Mouse (Mus musculus) v-Abl transformed pro-B cells (cell line): ENCODE measurements at regions not wholly inside any gene's neighbourhood (a gene's known extent, or its start where the extent isn't known, plus 50 kb on each side); places are given as distances from the start of the nearest gene placed in this dataset.

ENCODE experiments used
- in situ Hi-C, 2 experiments: fragments of 400-800 bp; cut with MboI; formaldehyde crosslinking; loops; one replicate each; pipeline ENCODE4 v1.15.1; 2025; ENCODE audit not compliant: unreplicated experiment in 2 of 2

- in situ Hi-C loops, result no loop called here
These were observed 114.9 kb upstream of the N6amt1 start for GRCm38 (mm10) chr16:87239105-87239504.

- in situ Hi-C loops, result no loop called here
These were observed 119.8 kb upstream of the N6amt1 start for GRCm38 (mm10) chr16:87234199-87234598.

- in situ Hi-C loops, result no loop called here
These were observed 128.4 kb upstream of the N6amt1 start for GRCm38 (mm10) chr16:87225595-87225994.

- in situ Hi-C loops, result no loop called here
These were observed 128.9 kb upstream of the N6amt1 start for GRCm38 (mm10) chr16:87225085-87225484.

GRCm38 (mm10) chr16:87224024-87224423, 130.0 kb upstream of the N6amt1 start:
- in situ Hi-C loops, result no loop called here

GRCm38 (mm10) chr16:87220611-87221010, 133.4 kb upstream of the N6amt1 start:
- in situ Hi-C loops, result no loop called here

GRCm38 (mm10) chr16:87220201-87220600, 133.8 kb upstream of the N6amt1 start:
- in situ Hi-C loops, result no loop called here

GRCm38 (mm10) chr16:87207875-87208274, 146.1 kb upstream of the N6amt1 start:
- in situ Hi-C loops, result no loop called here

GRCm38 (mm10) chr16:87190471-87190870, 163.5 kb upstream of the N6amt1 start:
- in situ Hi-C loops, result no loop called here

- in situ Hi-C loops, result no loop called here
These were observed 165.2 kb upstream of the N6amt1 start for GRCm38 (mm10) chr16:87188737-87189136.

GRCm38 (mm10) chr16:87172395-87172794, 181.6 kb upstream of the N6amt1 start:
- in situ Hi-C loops, result no loop called here

- in situ Hi-C loops, result no loop called here
These were observed 214.7 kb upstream of the N6amt1 start for GRCm38 (mm10) chr16:87139301-87139700.

- in situ Hi-C loops, result no loop called here
These were observed 217.5 kb upstream of the N6amt1 start for GRCm38 (mm10) chr16:87136503-87136902.

GRCm38 (mm10) chr16:87134452-87134851, 219.5 kb upstream of the N6amt1 start:
- in situ Hi-C loops, result no loop called here

GRCm38 (mm10) chr16:87133874-87134273, 220.1 kb upstream of the N6amt1 start:
- in situ Hi-C loops, result no loop called here

- in situ Hi-C loops, result no loop called here
These were observed 221.9 kb upstream of the N6amt1 start for GRCm38 (mm10) chr16:87132082-87132481.

- in situ Hi-C loops, result no loop called here
These were observed 223.0 kb upstream of the N6amt1 start for GRCm38 (mm10) chr16:87130733-87131640.

GRCm38 (mm10) chr16:87129021-87129420, 225.0 kb upstream of the N6amt1 start:
- in situ Hi-C loops, result no loop called here

GRCm38 (mm10) chr16:87128230-87128629, 225.8 kb upstream of the N6amt1 start:
- in situ Hi-C loops, result no loop called here

- in situ Hi-C loops, result no loop called here
These were observed 229.5 kb upstream of the N6amt1 start for GRCm38 (mm10) chr16:87124519-87124918.

- in situ Hi-C loops, result no loop called here
These were observed 250.4 kb upstream of the N6amt1 start for GRCm38 (mm10) chr16:87103599-87103998.

GRCm38 (mm10) chr16:87102057-87102456, 251.9 kb upstream of the N6amt1 start:
- in situ Hi-C loops, result no loop called here
